Mouse (Mus musculus) urinary bladder, adult 18-20 months (tissue): Measurements from ENCODE around the gene Prr36.
A peak's percentile ranks its signal among the peaks of the same experiment; 100 is the strongest.

ENCODE experiments used
- DNase-seq, 2 experiments: peaks; one replicate each; pipeline ENCODE4 v3.0.0; 2022; ENCODE audit warnings: low spot score in 2 of 2, mixed read lengths in 2 of 2

The Prr36 gene

GRCm38 (mm10) chr8:4201321-4201720 is 15.9 kb downstream of the Prr36 start:
- DNase-seq, result no peak

GRCm38 (mm10) chr8:4193588-4193894 is 23.7 kb downstream of the Prr36 start:
- no peak for DNase-seq

GRCm38 (mm10) chr8:4192807-4193587 is 24.3 kb downstream of the Prr36 start:
- peak; percentile 72 to 82 for DNase-seq

- DNase-seq, result no peak
These were observed 25.0 kb downstream of the Prr36 start for GRCm38 (mm10) chr8:4192305-4192704.

- no peak for DNase-seq
These were observed 28.1 kb downstream of the Prr36 start for GRCm38 (mm10) chr8:4189031-4189722.

- DNase-seq, result no peak
These were observed 28.7 kb downstream of the Prr36 start for GRCm38 (mm10) chr8:4188605-4189004.

- no peak for DNase-seq
These were observed 31.1 kb downstream of the Prr36 start for GRCm38 (mm10) chr8:4186151-4186550.

GRCm38 (mm10) chr8:4183409-4183808 is 33.9 kb downstream of the Prr36 start:
- DNase-seq, result no peak

GRCm38 (mm10) chr8:4174018-4174417 is 43.2 kb downstream of the Prr36 start:
- DNase-seq, result no peak

GRCm38 (mm10) chr8:4172486-4172885 is 44.8 kb downstream of the Prr36 start:
- DNase-seq, result no peak

GRCm38 (mm10) chr8:4167918-4168317 is 49.3 kb downstream of the Prr36 start:
- no peak for DNase-seq

GRCm38 (mm10) chr8:4166881-4167525 is 50.3 kb downstream of the Prr36 start:
- no peak for DNase-seq

GRCm38 (mm10) chr8:4165852-4166751 is 51.2 kb downstream of the Prr36 start, which contains the start of gene Evi5l:
Gene Evi5l, plus strand, starts transcription at chr8:4166567.
- DNase-seq, result peak; percentile 98 to 99

- DNase-seq, result no peak
These were observed 51.9 kb downstream of the Prr36 start for GRCm38 (mm10) chr8:4165176-4165851.

- DNase-seq, result no peak
These were observed 54.5 kb downstream of the Prr36 start for GRCm38 (mm10) chr8:4162786-4163185.
